Comparison of ENCODE assay signal across 19 mouse cellular contexts in the genomic region with DNA sequence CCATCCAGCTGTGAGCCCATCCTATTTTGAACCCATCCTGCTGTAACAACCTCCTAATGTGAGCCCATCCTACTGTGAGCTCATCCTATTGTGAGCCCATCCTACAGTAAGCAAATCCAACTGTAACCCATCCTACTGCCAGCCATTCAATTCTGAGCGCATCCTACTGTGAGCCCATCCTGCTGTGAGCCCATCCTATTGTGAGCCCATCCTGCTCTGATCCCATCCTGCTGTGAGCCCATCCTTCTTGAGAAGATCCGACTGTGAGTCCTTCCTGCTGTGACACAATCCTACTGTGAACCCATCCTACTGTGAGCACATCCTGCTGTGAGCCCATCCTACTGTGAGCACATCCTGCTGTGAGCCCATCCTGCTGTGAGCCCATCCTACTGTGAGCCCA.
"Had no signal": no experiment of that assay in that cellular context is flagged by ENCODE, and none has a peak within 500 bp of the region (broad histone marks: within the 10 kb centered on the region; RNA-seq: fewer than 3 reads in every experiment).

No protein-coding gene starts in this region.

- H3K36me3 ChIP-seq: midbrain, embryonic 10.5 days; midbrain, embryonic 13.5 days; neural tube, embryonic 13.5 days; neural tube, embryonic 15.5 days had no signal

- ATAC-seq: midbrain, embryonic 13.5 days; midbrain, embryonic 16.5 days had no signal

- H3K4me3 ChIP-seq: midbrain, embryonic 10.5 days; midbrain, embryonic 13.5 days; myocyte; neural tube, embryonic 13.5 days; neural tube, embryonic 15.5 days had no signal

- H3K27me3 ChIP-seq: neural tube, embryonic 15.5 days had no signal

- H3K27ac ChIP-seq: liver, embryonic 14.5 days; midbrain, embryonic 10.5 days; midbrain, embryonic 13.5 days; neural tube, embryonic 13.5 days; neural tube, embryonic 15.5 days had no signal

- H3K9me3 ChIP-seq: neural tube, embryonic 13.5 days; neural tube, embryonic 15.5 days had no signal

- H3K4me2 ChIP-seq: lung, embryonic 14.5 days; midbrain, embryonic 13.5 days; neural tube, embryonic 13.5 days; neural tube, embryonic 15.5 days had no signal

- DNase-seq: lung, adult 18-20 months; lung, embryonic 14.5 days; lung, postnatal 10 days; lung, postnatal 4 days; retina, postnatal 1 day; right cerebral cortex, adult 18-20 months; right cerebral cortex, postnatal 25 days; right cerebral cortex, postnatal 4 days; spleen, adult 18-20 months; thymus, adult 2 months; thymus, postnatal 25 days; thymus, postnatal 4 days had no signal

- H3K4me1 ChIP-seq: midbrain, embryonic 10.5 days; midbrain, embryonic 13.5 days; neural tube, embryonic 13.5 days; neural tube, embryonic 15.5 days had no signal

- H3K9ac ChIP-seq: liver, embryonic 14.5 days; lung, embryonic 14.5 days; midbrain, embryonic 13.5 days; neural tube, embryonic 13.5 days; neural tube, embryonic 15.5 days had no signal
